Mouse (Mus musculus) liver, embryonic 15.5 days (tissue): ENCODE results near the gene Aldh18a1. TPM values are rescaled to one million over a fixed set of nuclear protein-coding genes. Genes with fewer than 3 reads are reported as not detected.
"Not testable (repeated sequence)": the region's sequence is repeated elsewhere in the genome, so short reads cannot be mapped to it uniquely, and the experiment has no call there.

Experiments
- ATAC-seq: fragments of 200-750 bp; cut with Nextera tagmentation; 2 replicates; pipeline ENCODE4 v1.8.0; 2017; ENCODE audit warnings: moderate number of reproducible peaks, mild to moderate bottlenecking, moderate library complexity; ENCODE audit not compliant: insufficient read depth
- H3K27ac ChIP-seq: fragments of 300-500 bp; sonication (generic); replicated peaks from 2 replicates; pipeline ENCODE4 v1.5.1; 2015; ENCODE audit warnings: mild to moderate bottlenecking, inconsistent platforms
- H3K27me3 ChIP-seq: fragments of 300-500 bp; sonication (generic); 2 replicates; pipeline ENCODE4 v1.6.1; 2015; ENCODE audit warnings: mild to moderate bottlenecking, inconsistent platforms
- H3K36me3 ChIP-seq: fragments of 300-500 bp; sonication (generic); replicated peaks from 2 replicates; pipeline ENCODE4 v1.6.1; 2015; ENCODE audit warnings: moderate library complexity, mild to moderate bottlenecking, inconsistent platforms
- H3K4me1 ChIP-seq: fragments of 300-500 bp; sonication (generic); replicated peaks from 2 replicates; pipeline ENCODE4 v1.6.1; 2015; ENCODE audit warnings: inconsistent platforms
- H3K4me2 ChIP-seq: fragments of 300-500 bp; sonication (generic); 2 replicates; pipeline ENCODE4 v1.6.1; 2015; ENCODE audit warnings: moderate library complexity, mild to moderate bottlenecking, inconsistent platforms
- H3K4me3 ChIP-seq: fragments of 300-500 bp; sonication (generic); replicated peaks from 2 replicates; pipeline ENCODE4 v1.5.1; 2015; ENCODE audit warnings: mild to moderate bottlenecking, inconsistent platforms
- H3K9ac ChIP-seq: fragments of 300-500 bp; sonication (generic); 2 replicates; pipeline ENCODE4 v1.6.1; 2015; ENCODE audit warnings: moderate library complexity, mild to moderate bottlenecking, inconsistent platforms
- H3K9me3 ChIP-seq: fragments of 300-500 bp; sonication (generic); replicated peaks from 2 replicates; pipeline ENCODE4 v1.6.1; 2016; ENCODE audit warnings: inconsistent platforms
- WGBS: fragments of 180-500 bp; shearing (Covaris S2); methylation state at CpG from one replicate; pipeline ENCODE4 v1.1.7; 2015; ENCODE audit warnings: mixed read lengths; ENCODE audit not compliant: insufficient replicate concordance; 5-methylcytosine and 5-hydroxymethylcytosine counted together
- polyA plus RNA-seq: library from polyadenylated mRNA; unstranded; fragments of >200 nt; fragmentation: Nextera tagmentation; extraction: Ambion mirVana; gene quantifications from 2 replicates; pipeline ENCODE4 v1.2.1, GENCODE M21; 2015

Aldh18a1 gene
- polyA plus RNA-seq, 1 experiment from 2014 or later = 29.0 TPM

DNA sequence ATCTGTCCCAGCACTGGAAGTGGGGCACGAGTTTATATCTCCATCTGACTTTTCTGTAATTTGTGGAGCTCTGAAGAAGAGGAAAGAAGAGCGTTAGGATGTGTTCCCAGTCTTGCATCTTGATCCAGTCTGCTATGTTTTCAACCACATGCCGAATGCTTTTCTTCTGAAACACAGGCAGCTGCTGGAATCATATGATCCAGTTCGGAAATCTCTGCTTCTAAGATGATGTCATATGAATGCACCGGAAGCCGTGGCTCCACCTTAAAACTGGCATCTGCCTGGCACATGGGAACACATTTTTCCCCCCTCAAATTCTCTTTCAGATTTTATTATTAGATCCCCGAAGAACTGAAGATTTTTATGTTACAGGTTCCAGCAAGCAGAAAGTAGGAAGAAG, 26.5 kb upstream of the Aldh18a1 start:
- no peak for ATAC-seq
- 63% methylated on average over 7 of the region's 7 CpGs for WGBS
- no peak overlapping the region for H3K27ac ChIP-seq

DNA sequence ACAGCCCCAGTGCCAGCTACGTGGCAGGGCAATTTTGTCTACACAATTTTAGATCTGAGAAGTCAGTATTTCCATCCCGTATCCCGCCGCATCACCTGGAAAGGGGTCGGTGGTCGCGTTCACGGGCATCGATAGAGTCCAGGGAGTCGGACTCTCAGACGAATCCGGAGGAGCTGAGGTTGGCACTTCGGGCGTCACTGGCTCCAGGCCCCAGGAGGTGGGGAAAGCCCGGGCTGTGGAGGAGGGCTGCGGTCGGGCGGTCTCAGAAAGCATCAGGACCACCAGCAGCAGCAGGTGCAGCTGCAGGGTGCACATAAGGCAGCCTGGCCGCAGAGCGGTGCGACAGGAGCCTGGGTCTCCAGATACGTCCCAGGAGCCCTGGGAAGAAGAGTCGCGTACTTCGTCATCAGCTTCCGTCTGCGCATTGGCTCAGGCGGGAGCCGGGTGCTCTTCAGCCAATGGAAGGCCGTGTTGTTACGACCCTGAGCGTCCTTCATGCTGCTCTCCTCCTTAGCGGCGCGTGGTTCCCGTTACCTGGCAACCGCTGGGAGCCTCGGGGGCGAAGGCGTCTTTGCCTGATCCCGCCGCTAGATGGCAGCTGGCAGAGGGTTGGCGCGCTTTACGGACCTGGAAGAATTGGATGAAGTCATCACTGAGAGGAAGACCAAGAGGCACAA, 23.7 kb upstream of the Aldh18a1 start, which contains the start of the genes Tctn3 and Entpd1:
Gene Tctn3, minus strand, starts transcription at position 404 of the 677 bp plus-strand sequence.
Gene Entpd1, plus strand, starts transcription at position 537 of the 677 bp plus-strand sequence.
- Histone ChIP-seq H3K4me3 (peak within 1 kb of the TSS; percentile 73), H3K9me3 (no peaks in the 10 kb centered on the region), H3K36me3 (peaks cover 18% of the 10 kb centered on the region), H3K9ac (peak within 1 kb of the TSS; percentile 59), H3K4me2 (peak within 1 kb of the TSS; percentile 92), H3K27ac (no peak within 1 kb of the TSS), H3K27me3 (peaks cover 19% of the 10 kb centered on the region), H3K4me1 (peaks cover 12% of the 10 kb centered on the region)
- WGBS = under 1% methylated on average over 45 of the region's 45 CpGs
- peak; percentile 100 for ATAC-seq

More for the DNA sequence above, 26.5 kb upstream of the Aldh18a1 start:
- H3K36me3 ChIP-seq = no peaks in the 10 kb centered on the region
- peaks cover 12% of the 10 kb centered on the region for H3K4me1 ChIP-seq
- H3K27me3 ChIP-seq = peaks cover 19% of the 10 kb centered on the region
- H3K9ac ChIP-seq = no peak overlapping the region
- no peak overlapping the region for H3K4me2 ChIP-seq
- no peaks in the 10 kb centered on the region for H3K9me3 ChIP-seq
- no peak overlapping the region for H3K4me3 ChIP-seq

DNA sequence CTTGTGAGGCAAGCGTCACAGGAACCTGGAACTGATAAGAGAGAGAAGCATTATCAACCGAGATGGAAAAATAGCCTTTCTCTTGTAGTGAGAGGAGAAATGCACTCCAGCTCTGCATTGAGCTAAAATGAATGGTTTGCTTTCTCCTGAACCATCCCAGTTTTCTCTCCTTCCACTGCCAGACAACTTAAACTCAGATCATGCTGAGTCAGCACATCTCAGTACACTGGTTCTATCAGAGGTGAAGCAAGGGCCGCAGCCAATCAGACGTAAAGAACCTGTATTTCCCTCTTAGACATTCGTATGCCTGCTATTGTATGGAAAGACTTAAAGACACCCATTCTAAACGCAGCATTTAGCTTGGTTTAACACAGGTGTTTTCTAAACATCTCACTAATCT, 19.4 kb upstream of the Aldh18a1 start:
- H3K4me2 ChIP-seq = no peak overlapping the region
- peaks cover 25% of the 10 kb centered on the region for H3K36me3 ChIP-seq
- H3K4me3 ChIP-seq = no peak overlapping the region
- no peak for ATAC-seq
- no peaks in the 10 kb centered on the region for H3K9me3 ChIP-seq
- H3K27me3 ChIP-seq = no peaks in the 10 kb centered on the region
- no peak overlapping the region for H3K9ac ChIP-seq
- 58% methylated on average over 6 of the region's 6 CpGs for WGBS
- peaks cover 11% of the 10 kb centered on the region for H3K4me1 ChIP-seq
- H3K27ac ChIP-seq = no peak overlapping the region

DNA sequence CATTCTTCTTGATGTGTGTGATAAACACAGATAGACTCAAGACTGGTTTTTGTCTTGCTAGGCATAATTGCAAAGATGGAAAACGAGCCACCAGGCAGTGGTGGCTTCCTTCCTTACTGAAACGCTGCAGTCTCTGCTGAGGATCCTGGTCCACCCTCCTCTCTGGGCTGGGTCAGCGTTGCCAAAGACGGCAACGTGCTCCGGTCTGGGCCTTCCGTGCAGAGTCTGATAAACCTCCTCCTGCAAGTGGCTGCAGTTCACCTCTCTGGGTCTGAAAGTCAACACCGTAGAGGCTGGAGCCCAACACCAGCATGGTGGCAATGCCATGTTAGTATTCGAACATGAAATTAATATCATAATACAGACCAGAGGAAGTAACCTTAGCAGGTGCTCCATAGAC, 16.9 kb upstream of the Aldh18a1 start:
- 83% methylated on average over 9 of the region's 9 CpGs for WGBS
- ATAC-seq = no peak
- H3K4me3 ChIP-seq = no peak overlapping the region
- H3K9me3 ChIP-seq = no peaks in the 10 kb centered on the region
- H3K27me3 ChIP-seq = no peaks in the 10 kb centered on the region
- H3K36me3 ChIP-seq = peaks cover 25% of the 10 kb centered on the region
- no peaks in the 10 kb centered on the region for H3K4me1 ChIP-seq
- H3K4me2 ChIP-seq = no peak overlapping the region
- no peak overlapping the region for H3K27ac ChIP-seq
- no peak overlapping the region for H3K9ac ChIP-seq

DNA sequence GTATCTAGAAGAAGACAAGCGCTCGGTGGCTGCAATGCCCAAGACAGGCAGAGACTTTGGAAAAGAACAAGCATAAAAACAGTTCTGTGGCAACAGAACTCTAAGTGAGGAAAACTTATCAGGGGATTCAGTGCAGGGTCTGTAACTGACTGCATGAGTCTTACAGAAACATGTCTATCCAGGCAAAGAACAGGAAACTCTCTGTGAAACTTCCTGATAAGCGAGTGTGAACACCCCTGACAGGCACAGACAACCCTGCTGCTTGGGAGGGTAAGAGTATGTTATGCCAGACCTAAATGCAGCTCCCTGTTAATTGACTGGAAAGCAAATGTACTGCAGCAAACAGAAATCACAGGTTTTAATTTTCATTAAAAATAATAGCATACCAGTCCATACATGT, 13.6 kb upstream of the Aldh18a1 start:
- Histone ChIP-seq H3K4me3 (no peak overlapping the region), H3K9me3 (no peaks in the 10 kb centered on the region), H3K9ac (no peak overlapping the region), H3K36me3 (peaks cover 6% of the 10 kb centered on the region), H3K4me2 (no peak overlapping the region), H3K27ac (no peak overlapping the region), H3K27me3 (no peaks in the 10 kb centered on the region), H3K4me1 (no peaks in the 10 kb centered on the region)
- no peak for ATAC-seq
- WGBS = 35% methylated on average over 3 of the region's 3 CpGs

DNA sequence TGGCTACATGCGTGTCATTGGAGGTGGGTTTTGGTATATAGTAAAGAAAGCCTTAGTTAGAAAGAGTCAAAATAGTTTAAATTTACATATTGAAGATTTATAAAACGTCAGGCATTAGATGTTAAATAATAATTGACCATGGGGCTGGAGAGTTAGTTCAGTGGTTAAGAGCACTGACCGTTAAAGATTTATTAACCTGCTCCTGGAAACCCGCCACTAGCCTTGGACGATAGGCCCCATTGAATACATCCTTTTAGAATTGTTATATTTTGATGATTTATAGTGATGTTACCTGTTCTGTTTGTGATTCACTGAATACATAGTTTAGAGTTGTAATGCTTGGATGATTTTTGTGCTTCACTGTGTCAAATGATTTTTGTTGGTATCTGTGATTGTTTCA, 12.6 kb upstream of the Aldh18a1 start:
- 70% methylated on average over 5 of the region's 5 CpGs for WGBS
- not testable (repeated sequence) for H3K4me3 ChIP-seq

DNA sequence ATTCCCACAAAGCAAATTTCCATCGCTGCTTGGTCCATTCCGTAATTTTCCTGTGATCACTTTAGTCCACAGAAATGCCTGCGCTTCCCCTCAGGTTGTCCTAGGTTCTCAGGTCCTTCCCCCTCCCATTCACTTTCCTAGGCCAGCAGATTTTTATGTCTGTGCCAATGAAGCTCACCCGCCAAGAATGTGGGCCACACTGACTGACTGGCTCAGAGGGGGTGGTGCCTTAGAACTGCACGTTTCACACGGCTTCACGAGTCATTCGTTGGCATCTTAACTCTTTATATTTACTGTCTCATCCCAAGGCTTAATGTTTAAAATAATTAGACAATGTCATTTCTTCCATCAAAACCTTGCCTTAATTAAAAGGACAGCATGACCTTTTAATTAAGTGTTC, 7.6 kb upstream of the Aldh18a1 start:
- ATAC-seq = no peak
- no peaks in the 10 kb centered on the region for H3K4me1 ChIP-seq
- 77% methylated on average over 8 of the region's 8 CpGs for WGBS
- no peak overlapping the region for H3K9ac ChIP-seq
- H3K4me3 ChIP-seq = no peak overlapping the region
- H3K27ac ChIP-seq = no peak overlapping the region
- H3K9me3 ChIP-seq = no peaks in the 10 kb centered on the region
- H3K36me3 ChIP-seq = no peaks in the 10 kb centered on the region
- H3K4me2 ChIP-seq = no peak overlapping the region
- H3K27me3 ChIP-seq = no peaks in the 10 kb centered on the region

More for the DNA sequence above, 12.6 kb upstream of the Aldh18a1 start:
- not testable (repeated sequence) for ATAC-seq, H3K27me3 ChIP-seq, H3K4me1 ChIP-seq, H3K9ac ChIP-seq, H3K36me3 ChIP-seq, H3K4me2 ChIP-seq, H3K9me3 ChIP-seq, H3K27ac ChIP-seq

DNA sequence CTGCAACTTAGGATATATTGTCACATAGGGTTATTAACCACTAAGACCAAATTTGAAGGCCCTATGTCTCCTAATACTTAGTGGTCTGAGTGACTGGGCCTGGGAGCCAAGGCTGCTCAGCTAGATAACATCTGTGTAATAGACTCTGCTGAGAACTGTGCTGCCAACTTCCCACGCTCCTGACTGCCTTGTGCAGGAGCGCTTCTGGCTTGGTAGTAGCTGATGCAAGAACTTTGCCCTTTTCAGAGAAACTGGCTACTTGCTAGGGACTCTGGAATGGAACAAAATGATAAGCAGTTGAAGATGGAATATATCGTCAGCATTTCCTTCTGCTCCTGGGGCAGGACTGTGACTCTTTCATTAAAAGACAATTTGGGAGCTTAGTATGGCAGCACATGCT, 7.0 kb upstream of the Aldh18a1 start:
- Histone ChIP-seq H3K9ac (no peak overlapping the region), H3K4me3 (no peak overlapping the region), H3K36me3 (no peaks in the 10 kb centered on the region), H3K4me2 (no peak overlapping the region), H3K27ac (no peak overlapping the region), H3K9me3 (no peaks in the 10 kb centered on the region), H3K4me1 (no peaks in the 10 kb centered on the region), H3K27me3 (no peaks in the 10 kb centered on the region)
- WGBS = 56% methylated on average over 3 of the region's 3 CpGs
- no peak for ATAC-seq

DNA sequence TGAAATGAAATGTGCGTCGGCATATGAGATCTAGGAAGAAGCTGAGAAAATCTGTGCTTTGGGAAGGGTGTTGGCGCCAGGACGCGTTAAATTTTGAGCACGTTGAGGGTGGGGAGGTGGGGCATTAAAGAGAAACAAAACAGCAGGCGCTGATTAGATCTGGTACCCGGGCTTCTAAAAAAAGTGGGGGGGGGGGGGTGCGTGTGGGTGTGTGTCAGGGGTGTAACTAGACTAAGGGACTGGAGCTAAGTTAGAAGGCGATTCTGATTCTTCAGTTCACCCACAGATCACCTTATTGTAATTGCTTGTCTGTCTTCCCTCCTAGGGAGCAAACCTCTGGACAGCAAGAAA, 1.2 kb upstream of the Aldh18a1 start:
- H3K9me3 ChIP-seq = no peaks in the 10 kb centered on the region
- H3K4me1 ChIP-seq = peaks cover 37% of the 10 kb centered on the region
- ATAC-seq = no peak
- peak overlapping the region; percentile 73 for H3K4me3 ChIP-seq
- 0 out of 2 replicates have a peak, but pooled peaks cover 10% of the 10 kb centered on the region for H3K36me3 ChIP-seq
- H3K27ac ChIP-seq = peak overlapping the region; percentile 61; the same call in 1 of the 2 replicates
- H3K27me3 ChIP-seq = no peaks in the 10 kb centered on the region
- WGBS = 0% methylated on average over 10 of the region's 10 CpGs
- peak overlapping the region; percentile 88 for H3K4me2 ChIP-seq
- H3K9ac ChIP-seq = 0 out of 2 replicates have a peak overlapping the region, but pooled peaks have one; percentile 61

DNA sequence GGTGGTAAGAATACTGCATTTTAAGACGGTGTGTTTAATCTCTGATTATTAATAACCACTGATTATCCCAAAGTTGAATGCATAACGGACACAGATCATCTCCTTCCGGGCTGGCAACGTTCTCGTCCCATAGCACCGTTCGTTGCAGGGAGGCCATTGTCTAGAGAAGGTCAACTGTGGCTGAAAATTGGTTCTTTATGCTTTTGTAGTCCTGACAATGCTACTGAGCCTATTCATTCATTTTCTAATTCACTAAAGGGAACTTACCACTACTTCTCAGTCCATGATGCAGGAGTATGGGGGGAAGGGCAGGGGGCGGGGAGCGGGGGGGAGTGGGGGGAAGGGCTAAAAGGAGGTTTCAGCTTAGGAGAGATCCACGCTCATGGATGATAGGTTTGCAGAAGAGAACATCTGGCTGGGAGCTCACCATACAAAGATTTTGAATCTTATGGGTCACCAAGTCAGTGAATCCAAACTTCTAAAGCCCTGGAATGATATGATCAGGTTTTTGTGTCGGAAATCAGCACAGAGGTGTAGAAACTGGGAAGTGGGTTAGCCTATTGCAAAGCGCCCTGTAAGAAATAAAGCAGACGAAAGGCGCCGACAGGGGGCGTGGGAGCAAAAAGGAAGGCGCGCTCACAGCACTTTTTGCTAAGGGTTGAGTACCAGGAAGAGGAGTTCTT, 725 bp upstream of the Aldh18a1 start:
- H3K4me1 ChIP-seq = peaks cover 37% of the 10 kb centered on the region
- peak overlapping the region; percentile 88 for H3K4me2 ChIP-seq
- ATAC-seq = peak; percentile 48
- under 1% methylated on average over 18 of the region's 18 CpGs for WGBS
- H3K27ac ChIP-seq = peak overlapping the region; percentile 61
- no peaks in the 10 kb centered on the region for H3K9me3 ChIP-seq
- no peaks in the 10 kb centered on the region for H3K27me3 ChIP-seq
- H3K9ac ChIP-seq = peak overlapping the region; percentile 61
- H3K4me3 ChIP-seq = peak overlapping the region; percentile 73
- peaks cover 13% of the 10 kb centered on the region for H3K36me3 ChIP-seq

DNA sequence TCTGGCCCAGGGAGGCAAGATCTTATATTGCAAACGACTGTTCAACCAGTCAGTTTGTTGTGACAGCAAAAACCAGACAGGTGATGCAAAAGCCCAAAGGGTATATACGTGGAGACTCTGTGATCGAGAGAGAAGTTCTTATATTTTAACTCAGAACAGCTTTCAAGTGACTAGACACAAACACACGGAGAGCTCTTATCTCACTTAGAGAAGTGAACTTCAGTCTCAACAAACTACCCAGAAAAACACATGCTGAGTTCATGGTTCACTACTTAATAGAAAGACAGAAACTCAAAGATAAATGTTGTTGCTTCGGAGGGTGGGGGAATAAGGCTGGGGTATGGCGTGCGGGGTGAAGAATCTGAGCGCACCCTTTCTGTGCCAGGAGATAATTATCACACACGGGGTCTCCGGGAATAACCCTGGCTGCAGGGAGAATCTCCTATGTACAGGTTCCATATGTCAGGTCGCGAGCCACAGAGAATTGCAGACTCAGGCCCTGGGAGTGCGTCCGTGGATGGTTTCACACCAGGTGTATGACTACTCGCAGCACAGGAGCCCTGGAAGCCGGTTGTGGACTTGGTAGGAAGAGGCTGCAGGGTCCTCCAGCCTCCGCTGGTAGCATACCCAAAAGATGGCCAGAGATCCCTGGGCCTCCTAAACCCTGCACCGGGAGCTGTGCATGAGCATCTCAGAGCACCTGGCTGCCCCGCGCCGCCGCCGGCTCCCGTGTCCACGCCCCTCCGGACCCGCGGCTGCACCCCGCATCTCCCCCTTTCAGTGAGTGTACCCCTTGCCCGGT, 571 bp downstream of the Aldh18a1 start:
- H3K27me3 ChIP-seq = no peaks in the 10 kb centered on the region
- no peaks in the 10 kb centered on the region for H3K9me3 ChIP-seq
- peak; percentile 61 for ATAC-seq
- WGBS = 1% methylated on average over 30 of the region's 30 CpGs
- H3K9ac ChIP-seq = peak overlapping the region; percentile 61
- H3K36me3 ChIP-seq = peaks cover 22% of the 10 kb centered on the region
- peak overlapping the region; percentile 88 for H3K4me2 ChIP-seq
- H3K4me3 ChIP-seq = peak overlapping the region; percentile 73
- H3K4me1 ChIP-seq = peaks cover 37% of the 10 kb centered on the region
- H3K27ac ChIP-seq = peak overlapping the region; percentile 73
